Mouse (Mus musculus) embryonic facial prominence, embryonic 10.5 days (tissue): Measurements from ENCODE around the gene Zfp772. TPM values are rescaled to one million over a fixed set of nuclear protein-coding genes. Genes with fewer than 3 reads are reported as not detected.
"Not testable (repeated sequence)": the region's sequence is repeated elsewhere in the genome, so short reads cannot be mapped to it uniquely, and the experiment has no call there.

ENCODE experiments used
- DNase-seq: peaks from one replicate; pipeline ENCODE4 v3.0.0-alpha.2; 2017; ENCODE audit warnings: low spot score
- H3K27ac ChIP-seq: fragments of 300-500 bp; sonication (generic); replicated peaks from 2 replicates; pipeline ENCODE4 v1.5.1; 2016; ENCODE audit warnings: mild to moderate bottlenecking
- H3K27me3 ChIP-seq: fragments of 300-500 bp; sonication (generic); replicated peaks from 2 replicates; pipeline ENCODE4 v1.6.1; 2016; ENCODE audit warnings: low read depth, mild to moderate bottlenecking; ENCODE audit not compliant: poor library complexity, severe bottlenecking
- H3K36me3 ChIP-seq: fragments of 300-500 bp; sonication (generic); replicated peaks from 2 replicates; pipeline ENCODE4 v1.6.1; 2016; ENCODE audit warnings: mild to moderate bottlenecking, moderate library complexity
- H3K4me1 ChIP-seq: fragments of 300-500 bp; sonication (generic); 2 replicates; pipeline ENCODE4 v1.6.1; 2016
- H3K4me3 ChIP-seq: fragments of 300-500 bp; sonication (generic); 2 replicates; pipeline ENCODE4 v1.5.1; 2016; ENCODE audit warnings: mild to moderate bottlenecking, moderate library complexity
- H3K9me3 ChIP-seq: fragments of 300-500 bp; sonication (generic); 2 replicates; pipeline ENCODE4 v1.6.1; 2016; ENCODE audit warnings: mild to moderate bottlenecking
- WGBS: fragments of 180-500 bp; shearing (Covaris S2); methylation state at CpG from one replicate; pipeline ENCODE4 v1.1.7; 2016; 5-methylcytosine and 5-hydroxymethylcytosine counted together
- polyA plus RNA-seq: library from polyadenylated mRNA; unstranded; fragments of >200 nt; fragmentation: Nextera tagmentation; extraction: Ambion mirVana; gene quantifications from 2 replicates; pipeline ENCODE4 v1.2.1, GENCODE M21; 2016

Gene Zfp772
- polyA plus RNA-seq, result 9.5 and 9.8 TPM in 2 replicates

DNA sequence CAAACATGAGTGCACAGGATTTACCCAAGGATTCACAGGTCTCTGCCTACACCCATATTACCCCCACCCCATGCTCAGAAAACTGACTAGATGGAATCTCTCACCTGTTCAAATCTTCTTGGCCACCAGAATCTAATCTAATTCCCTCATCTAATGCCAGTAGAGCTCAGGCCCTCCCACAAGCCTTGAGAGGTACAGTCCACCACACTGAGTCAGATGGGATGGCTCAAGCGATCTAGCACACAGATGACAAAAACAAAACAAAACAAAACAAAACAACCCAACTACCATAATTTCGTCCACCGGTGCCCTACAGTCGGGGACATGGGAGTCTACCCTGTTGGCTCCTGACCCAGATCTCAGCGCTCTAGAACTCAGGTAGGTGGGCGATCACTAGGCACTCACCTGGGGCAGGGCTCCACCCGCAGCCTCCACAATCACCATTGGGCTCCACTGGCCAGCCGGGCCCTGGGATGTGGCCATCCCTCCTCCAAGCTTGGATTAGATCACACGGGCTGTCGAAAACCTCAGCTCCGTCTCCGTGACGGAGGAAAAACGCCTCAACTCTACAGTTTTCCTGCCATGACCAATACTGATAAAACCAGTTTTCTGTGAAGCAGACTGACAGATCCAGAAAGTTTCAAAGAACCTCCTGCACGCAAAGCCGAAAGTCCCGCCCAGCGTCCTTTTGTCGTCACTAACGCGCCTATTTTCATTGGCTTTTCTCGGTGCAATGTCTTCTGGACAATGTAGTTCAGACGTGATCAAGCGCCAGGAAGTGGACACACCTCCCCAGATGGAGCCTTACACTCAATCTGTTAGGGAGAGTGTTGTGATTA lies at the start of gene Zfp772:
Gene Zfp772, minus strand, starts transcription at position 686 of the 839 bp plus-strand sequence.
- H3K36me3 ChIP-seq, result peaks cover 21% of the 10 kb centered on the region
- not testable (repeated sequence) for H3K27ac ChIP-seq, H3K9me3 ChIP-seq, H3K4me1 ChIP-seq, H3K27me3 ChIP-seq
- H3K4me3 ChIP-seq, result peak within 1 kb of the TSS; percentile 60
- under 1% methylated on average over 24 of the region's 24 CpGs for WGBS
- DNase-seq, result peak; percentile 22

DNA sequence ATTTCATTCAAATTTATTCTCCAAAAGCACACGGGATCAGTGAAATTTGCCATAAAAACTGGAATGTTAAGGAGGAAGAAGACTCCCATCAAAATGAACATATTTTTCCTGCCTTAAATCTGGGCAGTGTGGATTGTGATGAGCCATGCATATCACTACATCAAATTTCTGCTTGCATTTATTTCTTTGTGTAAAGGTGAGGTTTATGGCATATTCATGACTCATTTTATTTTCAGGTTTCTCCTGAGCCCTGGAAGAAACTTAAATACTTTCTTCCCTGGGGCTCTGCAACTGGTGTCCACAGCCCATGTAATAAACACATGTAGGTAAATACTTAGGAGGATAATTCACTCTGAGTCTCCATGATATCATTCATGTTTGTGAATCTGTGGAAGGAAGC lies 37.4 kb upstream of the Zfp772 start, which contains the start of gene Vmn2r29:
Gene Vmn2r29, minus strand, starts transcription at position 101 of the 400 bp plus-strand sequence.
- not testable (repeated sequence) for H3K27ac ChIP-seq, H3K9me3 ChIP-seq, H3K27me3 ChIP-seq, H3K36me3 ChIP-seq, H3K4me3 ChIP-seq, DNase-seq, H3K4me1 ChIP-seq
- WGBS, result no CpG with 5 or more reads among the region's 1 CpGs

DNA sequence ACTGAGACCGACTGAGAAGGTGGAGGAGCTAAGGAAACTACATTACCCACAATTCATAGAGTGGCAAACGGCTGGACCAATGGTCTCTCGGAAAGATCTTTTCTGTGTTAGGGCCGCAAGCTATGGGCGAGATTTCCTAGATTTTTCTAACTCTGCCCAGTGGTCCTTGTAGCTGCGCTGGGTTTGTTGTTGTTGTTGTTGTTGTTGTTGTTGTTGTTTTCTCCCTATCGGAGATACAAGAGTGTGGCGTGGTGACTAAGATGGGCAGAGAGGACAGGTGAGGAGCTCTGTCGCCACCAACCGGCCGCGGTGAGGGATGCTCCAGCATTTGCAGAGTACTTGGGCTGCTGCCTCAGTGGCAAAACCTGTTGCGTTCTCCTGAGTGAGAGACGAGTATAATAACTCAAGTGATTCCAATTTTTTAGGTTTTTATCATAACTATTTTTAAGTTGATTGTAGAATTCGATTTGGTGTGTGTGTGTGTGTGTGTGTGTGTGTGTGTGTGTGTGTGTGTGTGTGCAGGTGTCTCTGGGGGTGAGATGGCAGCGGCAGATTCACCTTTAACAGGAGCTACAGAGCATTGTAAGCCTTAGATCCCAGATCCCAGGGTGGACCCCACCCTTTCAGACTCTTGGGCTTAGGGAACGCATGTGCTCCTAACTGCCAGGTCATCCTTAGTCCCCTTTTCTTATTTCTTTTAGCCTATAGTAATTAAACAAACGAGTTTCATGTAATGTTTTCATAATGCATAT lies 21.4 kb downstream of the Zfp772 start:
- Histone ChIP-seq H3K9me3 (no peaks in the 10 kb centered on the region), H3K27ac (peak overlapping the region; percentile 66), H3K36me3 (0 out of 2 replicates have a peak, but pooled peaks cover 3% of the 10 kb centered on the region), H3K4me3 (peak overlapping the region; percentile 65), H3K27me3 (no peaks in the 10 kb centered on the region), H3K4me1 (no peaks in the 10 kb centered on the region)
- peak; percentile 77 for DNase-seq
- WGBS, result 13% methylated on average over 18 of the region's 18 CpGs

DNA sequence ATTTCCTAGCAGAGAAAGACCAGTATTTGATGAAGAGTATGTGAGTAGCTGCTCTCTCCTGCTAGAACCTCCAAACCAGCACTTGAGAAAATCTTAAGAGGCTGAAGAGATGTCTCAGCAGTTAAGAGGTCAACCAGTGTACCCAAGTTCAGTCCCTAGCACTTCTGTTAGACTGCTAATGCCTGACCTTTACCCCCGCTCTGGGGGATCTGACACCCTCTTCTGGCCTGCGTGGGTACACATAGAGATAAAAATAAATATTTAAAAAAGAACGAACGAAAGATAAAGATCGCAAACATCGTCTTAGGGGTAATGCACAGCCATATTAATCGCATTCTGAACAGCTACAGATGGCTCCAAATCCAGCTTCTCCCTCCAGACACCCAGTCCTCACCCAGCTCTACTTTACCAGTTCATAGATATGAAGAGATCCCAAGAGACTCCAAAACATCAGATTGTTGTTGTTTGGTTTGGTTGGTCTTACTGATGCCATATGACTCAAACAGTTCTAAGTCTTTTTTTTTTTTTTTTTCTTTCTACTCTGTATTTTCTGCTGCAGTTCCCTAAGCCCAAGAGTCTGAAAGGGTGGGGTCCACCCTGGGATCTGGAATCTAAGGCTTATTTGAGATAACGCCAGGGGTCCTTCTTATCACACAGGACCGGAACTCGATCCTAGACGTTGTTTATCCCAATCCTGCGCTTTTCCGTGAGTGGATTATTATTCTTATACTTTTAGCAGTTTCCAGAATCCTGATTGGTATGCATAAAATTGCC lies 22.2 kb downstream of the Zfp772 start:
- Histone ChIP-seq H3K4me3 (peak overlapping the region; percentile 65), H3K36me3 (peaks cover 10% of the 10 kb centered on the region), H3K27me3 (no peaks in the 10 kb centered on the region), H3K4me1 (no peaks in the 10 kb centered on the region), H3K27ac (no peak overlapping the region), H3K9me3 (no peaks in the 10 kb centered on the region)
- no peak for DNase-seq
- 40% methylated on average over 13 of the region's 13 CpGs for WGBS

DNA sequence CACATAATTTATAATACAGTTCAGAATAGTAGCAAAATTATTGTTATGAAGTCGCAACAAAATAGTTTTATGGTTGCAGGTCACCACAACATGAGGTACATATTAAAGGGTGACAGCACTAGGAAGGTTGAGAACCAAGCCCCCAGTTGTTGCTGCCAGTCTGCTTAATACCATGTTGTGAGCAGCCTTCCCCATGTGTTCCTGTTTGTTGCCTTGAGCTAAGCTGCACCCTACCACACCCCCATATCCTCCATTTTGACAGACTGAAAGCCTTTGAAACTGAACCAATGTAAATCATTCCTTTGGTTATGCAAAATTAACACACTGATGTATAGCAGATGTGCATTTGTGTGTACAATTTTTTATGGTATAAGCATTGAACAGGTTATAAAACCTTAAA lies 23.9 kb downstream of the Zfp772 start:
- 88% methylated on average over 1 of the region's 1 CpGs for WGBS
- H3K9me3 ChIP-seq, result no peaks in the 10 kb centered on the region
- no peak for DNase-seq
- H3K27me3 ChIP-seq, result no peaks in the 10 kb centered on the region
- H3K27ac ChIP-seq, result no peak overlapping the region
- no peaks in the 10 kb centered on the region for H3K4me1 ChIP-seq
- peaks cover 27% of the 10 kb centered on the region for H3K36me3 ChIP-seq
- no peak overlapping the region for H3K4me3 ChIP-seq

DNA sequence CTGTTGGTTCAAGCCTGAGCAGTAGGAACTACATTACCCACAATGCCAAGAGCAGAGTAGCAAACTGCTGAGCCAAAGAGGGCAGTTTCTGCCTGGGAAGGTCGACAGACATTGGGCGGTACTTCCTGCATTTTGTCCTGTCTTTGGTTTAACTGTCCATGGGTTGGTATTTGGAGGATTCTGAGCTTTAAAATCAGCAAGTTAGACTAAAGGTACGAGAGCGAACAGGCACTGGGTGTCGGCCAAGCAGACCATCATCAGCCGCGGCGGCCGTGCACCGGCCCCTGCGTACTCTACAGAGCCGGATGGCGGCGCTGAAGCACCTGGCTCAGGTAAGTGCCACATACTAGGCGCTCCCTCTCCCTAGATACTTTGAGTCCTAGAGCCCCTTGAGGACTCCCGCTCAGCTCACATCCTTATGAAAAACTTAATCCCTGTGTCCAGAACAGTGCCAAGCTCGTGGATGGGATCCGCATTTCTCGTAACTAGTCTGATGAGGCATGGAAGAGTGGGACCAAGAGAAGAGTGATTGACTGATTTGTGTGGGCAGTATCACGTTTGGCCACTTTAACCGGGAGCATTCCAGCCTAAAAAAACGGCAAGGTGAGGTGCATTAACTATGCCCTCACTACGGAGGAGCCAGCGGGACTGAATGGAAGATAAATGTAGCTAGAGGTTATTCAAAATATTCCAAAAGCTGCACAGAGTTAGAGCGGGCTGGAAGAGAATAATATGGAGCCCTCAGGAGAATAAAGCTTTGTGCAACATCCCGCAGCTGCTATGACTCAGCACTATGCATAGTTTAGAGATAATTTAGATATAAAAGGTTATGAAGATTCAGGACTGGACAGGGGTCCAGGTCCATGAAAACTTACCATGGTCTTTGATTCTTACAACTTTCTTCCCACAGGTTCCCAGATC lies 38.3 kb downstream of the Zfp772 start, which contains the start of gene Zfp418:
Gene Zfp418, plus strand, starts transcription at position 104 of the 921 bp plus-strand sequence.
- peak within 1 kb of the TSS; percentile 81 for H3K27ac ChIP-seq
- H3K4me3 ChIP-seq, result peak within 1 kb of the TSS; percentile 79
- WGBS, result 2% methylated on average over 26 of the region's 26 CpGs

More for the DNA sequence above, 38.3 kb downstream of the Zfp772 start, which contains the start of gene Zfp418:
- peak; percentile 50 for DNase-seq
- Histone ChIP-seq H3K27me3 (no peaks in the 10 kb centered on the region), H3K4me1 (peaks cover 8% of the 10 kb centered on the region), H3K36me3 (peaks cover 16% of the 10 kb centered on the region), H3K9me3 (no peaks in the 10 kb centered on the region)

Other genes starting within 250 kb of the Zfp772 start
- gene Aurkc, start 214.7 kb downstream of the Zfp772 start, polyA plus RNA-seq, result not detected in 2 replicates
- 14.1 and 14.7 TPM in 2 replicates for gene Zfp954, start 88.5 kb downstream of the Zfp772 start, polyA plus RNA-seq
- 3.6 and 4.1 TPM in 2 replicates for gene Zfp773, start 73.2 kb downstream of the Zfp772 start, polyA plus RNA-seq
- gene Zfp418, start 38.7 kb downstream of the Zfp772 start, polyA plus RNA-seq, result 3.4 and 3.7 TPM in 2 replicates
- gene Vmn2r29, start 37.3 kb upstream of the Zfp772 start, polyA plus RNA-seq, result 0.26 TPM in 2 replicates
- gene Gm45844, start 68.3 kb upstream of the Zfp772 start, polyA plus RNA-seq, result 1.7 and 3.7 TPM in 2 replicates
- 38.4 and 39.1 TPM in 2 replicates for gene Clcn4, start 90.9 kb upstream of the Zfp772 start, polyA plus RNA-seq
- not detected in 2 replicates for gene Vmn2r30, start 127.6 kb upstream of the Zfp772 start, polyA plus RNA-seq
- not detected in 2 replicates for gene Gm45783, start 164.6 kb upstream of the Zfp772 start, polyA plus RNA-seq
- not detected in 2 replicates for gene Vmn2r31, start 189.7 kb upstream of the Zfp772 start, polyA plus RNA-seq